17 mouse cellular contexts compared by ENCODE assay signal in the genomic region with DNA sequence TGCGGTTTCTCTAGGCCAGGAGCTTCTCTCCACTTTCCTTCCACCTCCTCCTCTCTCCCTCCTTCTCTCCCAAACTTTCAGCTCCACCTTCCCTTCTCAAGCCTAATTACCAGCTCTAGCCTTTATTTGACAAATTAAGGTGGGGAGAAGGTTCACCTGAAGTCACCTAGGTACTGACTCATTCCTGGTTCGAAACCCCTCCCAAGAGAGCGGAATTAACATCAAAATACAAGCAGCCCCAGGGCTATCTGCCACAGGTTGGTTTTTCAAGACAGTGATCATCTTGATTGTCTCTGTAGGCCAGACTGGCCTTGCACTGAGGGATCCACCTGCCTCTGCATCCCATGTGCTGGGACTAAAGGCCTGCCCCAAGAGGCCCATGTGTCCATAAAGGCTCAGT.
"Had no signal": no experiment of that assay in that cellular context is flagged by ENCODE, and none has a peak within 500 bp of the region (broad histone marks: within the 10 kb centered on the region; RNA-seq: fewer than 3 reads in every experiment).

No protein-coding gene starts in this region.

- DNase-seq: lung, adult 2 months; lung, postnatal 14 days; lung, postnatal 36 days; right cerebral cortex, postnatal 14 days; thymus, adult 2 months; thymus, postnatal 25 days; thymus, postnatal 4 days had no signal

- H3K9me3 ChIP-seq: lung, embryonic 15.5 days; stomach, embryonic 15.5 days had no signal

- H3K9ac ChIP-seq: lung, embryonic 15.5 days; midbrain, embryonic 13.5 days; midbrain, embryonic 15.5 days; neural tube, embryonic 12.5 days; stomach, embryonic 15.5 days had no signal

- ATAC-seq: lung, postnatal 0 days; midbrain, embryonic 13.5 days; midbrain, embryonic 15.5 days had no signal

- H3K27me3 ChIP-seq: lung, embryonic 15.5 days; megakaryocyte, embryonic 14.5 days; midbrain, embryonic 13.5 days; midbrain, embryonic 15.5 days; neural tube, embryonic 12.5 days; stomach, embryonic 15.5 days had no signal

- H3K27ac ChIP-seq: lung, embryonic 15.5 days; macrophage; midbrain, embryonic 13.5 days; midbrain, embryonic 15.5 days; neural tube, embryonic 12.5 days; stomach, embryonic 15.5 days; stomach, postnatal 0 days had no signal

- H3K36me3 ChIP-seq: lung, embryonic 15.5 days; stomach, embryonic 15.5 days had no signal

- H3K4me3 ChIP-seq: lung, embryonic 15.5 days; megakaryocyte, embryonic 14.5 days; midbrain, embryonic 13.5 days; midbrain, embryonic 15.5 days; neural tube, embryonic 12.5 days; stomach, embryonic 15.5 days had no signal

- H3K4me1 ChIP-seq: lung, embryonic 15.5 days; megakaryocyte, embryonic 14.5 days; midbrain, embryonic 13.5 days; midbrain, embryonic 15.5 days; neural tube, embryonic 12.5 days; stomach, embryonic 15.5 days had no signal

- H3K4me2 ChIP-seq: lung, embryonic 15.5 days; midbrain, embryonic 11.5 days; midbrain, embryonic 13.5 days; midbrain, embryonic 15.5 days; neural tube, embryonic 12.5 days; stomach, embryonic 15.5 days had no signal
